Mouse (Mus musculus) CH12.LX (cell line): ENCODE results near the gene Srgn. TPM values are rescaled to one million over a fixed set of nuclear protein-coding genes. Genes with fewer than 3 reads are reported as not detected.

Experiments used
- DNase-seq: peaks from one replicate; pipeline ENCODE4 v3.0.0-alpha.2; 2013; ENCODE audit errors: extremely low read depth
- H3K27ac ChIP-seq: 2 replicates; pipeline ENCODE4 v1.5.1; 2012; ENCODE audit warnings: low read depth, mild to moderate bottlenecking, control low read depth, moderate library complexity; ENCODE audit not compliant: insufficient read depth
- H3K27me3 ChIP-seq: replicated peaks from 2 replicates; pipeline ENCODE3; 2012; ENCODE audit warnings: inconsistent platforms
- H3K36me3 ChIP-seq, 2 experiments: replicated peaks in 1 of 2; 2 replicates each; pipeline versions ENCODE3 to v1.6.1; 2012; ENCODE audit warnings: inconsistent platforms in 1 of 2, low read length in 1 of 2, mild to moderate bottlenecking in 1 of 2, mixed read lengths in 1 of 2, moderate library complexity in 1 of 2; ENCODE audit not compliant: control insufficient read depth in 1 of 2, insufficient read depth in 1 of 2
- H3K4me1 ChIP-seq, 2 experiments: 2 replicates each; pipeline ENCODE4 v1.6.1; 2012; ENCODE audit warnings: inconsistent platforms in 1 of 2, moderate library complexity in 1 of 2; ENCODE audit not compliant: insufficient read depth in 2 of 2, control insufficient read depth in 1 of 2
- H3K4me2 ChIP-seq: 2 replicates; pipeline ENCODE4 v1.6.1; 2012; ENCODE audit warnings: low read depth, mild to moderate bottlenecking, control low read depth; ENCODE audit not compliant: poor library complexity, insufficient read depth, severe bottlenecking
- H3K4me3 ChIP-seq, 3 experiments: fragments of 150-350 bp in 1 of 3; sonication (generic) in 1 of 3; replicated peaks in 1 of 3; 2 replicates each; pipeline versions ENCODE3 to v1.5.1; 2011 to 2012; ENCODE audit warnings: low read depth in 2 of 3, low read length in 2 of 3, mild to moderate bottlenecking in 2 of 3, moderate library complexity in 2 of 3, control low read depth in 1 of 3, improper control_type of control experiment in 1 of 3, inconsistent platforms in 1 of 3, mixed read lengths in 1 of 3; ENCODE audit not compliant: poor library complexity in 1 of 3
- H3K79me2 ChIP-seq: replicated peaks from 2 replicates; pipeline ENCODE4 v1.6.1; 2012; ENCODE audit warnings: mild to moderate bottlenecking, moderate library complexity; ENCODE audit not compliant: control insufficient read depth, poor library complexity, insufficient read depth, severe bottlenecking; ENCODE audit errors: extremely low read depth
- H3K9ac ChIP-seq: 2 replicates; pipeline ENCODE4 v1.6.1; 2012; ENCODE audit warnings: low read depth, mild to moderate bottlenecking, control low read depth, moderate library complexity; ENCODE audit not compliant: insufficient read depth
- H3K9me3 ChIP-seq: replicated peaks from 2 replicates; pipeline ENCODE3; 2012; ENCODE audit warnings: low read length, inconsistent platforms, mixed read lengths
- BHLHE40 ChIP-seq: IDR thresholded peaks from 2 replicates; pipeline ENCODE4 v1.6.1; 2011; ENCODE audit warnings: mild to moderate bottlenecking, low read depth, low read length, improper control_type of control experiment
- CHD1 ChIP-seq: IDR thresholded peaks from 2 replicates; pipeline ENCODE4 v1.6.1; 2012; ENCODE audit warnings: low read depth, low read length, improper control_type of control experiment, inconsistent platforms
- CHD2 ChIP-seq: IDR thresholded peaks from 2 replicates; pipeline ENCODE4 v1.6.1; 2011; ENCODE audit warnings: low read length, improper control_type of control experiment
- CTCF ChIP-seq, 2 experiments: IDR thresholded peaks in 1 of 2; conservative IDR thresholded peaks in 1 of 2; 2 replicates each; pipeline ENCODE4 v1.5.1; 2011 to 2012; ENCODE audit warnings: low read depth in 2 of 2, low read length in 2 of 2, improper control_type of control experiment in 1 of 2, inconsistent platforms in 1 of 2, mild to moderate bottlenecking in 1 of 2, moderate library complexity in 1 of 2
- ELF1 ChIP-seq: IDR thresholded peaks from 2 replicates; pipeline ENCODE4 v1.6.1; 2014; ENCODE audit warnings: low read depth, mild to moderate bottlenecking, inconsistent platforms, low read length, improper control_type of control experiment
- EP300 ChIP-seq: IDR thresholded peaks from 2 replicates; pipeline ENCODE4 v1.6.1; 2011; ENCODE audit warnings: low read length, improper control_type of control experiment
- GABPA ChIP-seq: IDR thresholded peaks from 2 replicates; pipeline ENCODE4 v1.6.1; 2012; ENCODE audit warnings: low read depth, low read length, improper control_type of control experiment, inconsistent platforms; ENCODE audit not compliant: insufficient replicate concordance
- HCFC1 ChIP-seq: IDR thresholded peaks from 2 replicates; pipeline ENCODE4 v1.6.1; 2012; ENCODE audit warnings: low read depth, mild to moderate bottlenecking, inconsistent platforms, low read length, improper control_type of control experiment
- IRF4 ChIP-seq: IDR thresholded peaks from 2 replicates; pipeline ENCODE4 v1.6.1; 2014; ENCODE audit warnings: low read depth, mild to moderate bottlenecking, inconsistent platforms, low read length, improper control_type of control experiment
- JUN ChIP-seq: IDR thresholded peaks from 2 replicates; pipeline ENCODE4 v1.6.1; 2011; ENCODE audit warnings: low read depth, mild to moderate bottlenecking, low read length, improper control_type of control experiment, moderate library complexity; ENCODE audit not compliant: insufficient read depth
- JUND ChIP-seq: conservative IDR thresholded peaks from 2 replicates; pipeline ENCODE4 v1.6.1; 2011; ENCODE audit warnings: low read depth, low read length, improper control_type of control experiment
- KAT2A ChIP-seq: IDR thresholded peaks from 2 replicates; pipeline ENCODE4 v1.6.1; 2012; ENCODE audit warnings: low read length, improper control_type of control experiment, inconsistent platforms; ENCODE audit not compliant: insufficient replicate concordance
- MAFK ChIP-seq: IDR thresholded peaks from 2 replicates; pipeline ENCODE4 v1.6.1; 2011; ENCODE audit warnings: low read length, improper control_type of control experiment; ENCODE audit not compliant: insufficient replicate concordance
- MAX ChIP-seq: IDR thresholded peaks from 2 replicates; pipeline ENCODE4 v1.6.1; 2011; ENCODE audit warnings: low read length, improper control_type of control experiment
- MAZ ChIP-seq: IDR thresholded peaks from 2 replicates; pipeline ENCODE4 v1.6.1; 2012; ENCODE audit warnings: low read depth, mild to moderate bottlenecking, inconsistent platforms, low read length, improper control_type of control experiment, moderate library complexity
- MEF2A ChIP-seq: IDR thresholded peaks from 2 replicates; pipeline ENCODE4 v1.6.1; 2014; ENCODE audit warnings: low read depth, mild to moderate bottlenecking, inconsistent platforms, low read length, improper control_type of control experiment, borderline replicate concordance
- MXI1 ChIP-seq: IDR thresholded peaks from 2 replicates; pipeline ENCODE4 v1.6.1; 2011; ENCODE audit warnings: mild to moderate bottlenecking, low read depth, low read length, improper control_type of control experiment
- NELFE ChIP-seq: IDR thresholded peaks from 2 replicates; pipeline ENCODE4 v1.6.1; 2011; ENCODE audit warnings: low read depth, low read length, improper control_type of control experiment
- NRF1 ChIP-seq: IDR thresholded peaks from 2 replicates; pipeline ENCODE4 v1.6.1; 2014; ENCODE audit warnings: low read depth, mild to moderate bottlenecking, inconsistent platforms, low read length, improper control_type of control experiment, moderate library complexity
- PAX5 ChIP-seq: IDR thresholded peaks from 2 replicates; pipeline ENCODE4 v1.6.1; 2012; ENCODE audit warnings: low read length, inconsistent platforms, mixed read lengths
- POLR2A ChIP-seq: IDR thresholded peaks from 2 replicates; pipeline ENCODE4 v1.6.1; 2011; ENCODE audit warnings: low read depth, mild to moderate bottlenecking, improper control_type of control experiment, low read length
- RAD21 ChIP-seq: IDR thresholded peaks from 2 replicates; pipeline ENCODE4 v1.6.1; 2011; ENCODE audit warnings: low read depth, mild to moderate bottlenecking, low read length, improper control_type of control experiment, moderate library complexity
- RCOR1 ChIP-seq: conservative IDR thresholded peaks from 2 replicates; pipeline ENCODE4 v1.6.1; 2012; ENCODE audit warnings: low read depth, mild to moderate bottlenecking, inconsistent platforms, low read length, improper control_type of control experiment
- SIN3A ChIP-seq: IDR thresholded peaks from 2 replicates; pipeline ENCODE4 v1.6.1; 2012; ENCODE audit warnings: low read length, improper control_type of control experiment, inconsistent platforms
- SMC3 ChIP-seq: IDR thresholded peaks from 2 replicates; pipeline ENCODE4 v1.6.1; 2011; ENCODE audit warnings: low read depth, low read length, improper control_type of control experiment
- TBP ChIP-seq: conservative IDR thresholded peaks from 2 replicates; pipeline ENCODE4 v1.6.1; 2011; ENCODE audit warnings: low read depth, low read length, improper control_type of control experiment
- TCF12 ChIP-seq: IDR thresholded peaks from 2 replicates; pipeline ENCODE4 v1.6.1; 2014; ENCODE audit warnings: low read depth, mild to moderate bottlenecking, inconsistent platforms, low read length, improper control_type of control experiment
- UBTF ChIP-seq: IDR thresholded peaks from 2 replicates; pipeline ENCODE4 v1.6.1; 2012; ENCODE audit warnings: low read depth, mild to moderate bottlenecking, inconsistent platforms, low read length, improper control_type of control experiment, moderate library complexity
- USF1 ChIP-seq: IDR thresholded peaks from 2 replicates; pipeline ENCODE4 v1.6.1; 2014; ENCODE audit warnings: low read depth, mild to moderate bottlenecking, inconsistent platforms, low read length, improper control_type of control experiment
- USF2 ChIP-seq: conservative IDR thresholded peaks from 2 replicates; pipeline ENCODE4 v1.6.1; 2011; ENCODE audit warnings: low read depth, low read length, improper control_type of control experiment
- ZC3H11A ChIP-seq: IDR thresholded peaks from 2 replicates; pipeline ENCODE4 v1.6.1; 2012; ENCODE audit warnings: low read depth, mild to moderate bottlenecking, inconsistent platforms, low read length, improper control_type of control experiment
- ZKSCAN1 ChIP-seq: IDR thresholded peaks from 2 replicates; pipeline ENCODE4 v1.6.1; 2012; ENCODE audit warnings: low read depth, inconsistent platforms, low read length, improper control_type of control experiment, borderline replicate concordance
- ZMIZ1 ChIP-seq: IDR thresholded peaks from 2 replicates; pipeline ENCODE4 v1.6.1; 2012; ENCODE audit warnings: low read depth, mild to moderate bottlenecking, inconsistent platforms, low read length, improper control_type of control experiment
- ZNF384 ChIP-seq: IDR thresholded peaks from 2 replicates; pipeline ENCODE4 v1.6.1; 2012; ENCODE audit warnings: low read depth, low read length, improper control_type of control experiment, inconsistent platforms
- dilution Hi-C: fragments of 300-500 bp; cut with MboI; formaldehyde crosslinking; loops from 2 replicates; pipeline ENCODE4 v1.14.3; 2020; ENCODE audit warnings: low sequenced_read_pairs; ENCODE audit not compliant: extremely low pct_unique_long_range_greater_than_20kb, extremely low pct_ligation_motif_present
- in situ Hi-C: fragments of 300-500 bp; cut with MboI; formaldehyde crosslinking; loops from 3 replicates; pipeline ENCODE4 v1.14.3; 2019; ENCODE audit warnings: low sequenced_read_pairs, low pct_ligation_motif_present, low pct_unique_long_range_greater_than_20kb, mixed read lengths
- polyA plus RNA-seq: library from polyadenylated mRNA; unstranded; fragments of >175 nt; gene quantifications from 2 replicates; pipeline ENCODE4 v1.2.1, GENCODE M21; 2012; ENCODE audit warnings: low read depth; ENCODE audit not compliant: insufficient read length
- total RNA-seq, 2 experiments: library from RNA; depleted of rRNA; stranded (reverse); fragments of 300-350 nt in 1 of 2; fragments of >200 nt in 1 of 2; gene quantifications; 2 replicates each; pipeline ENCODE4 v1.2.3; 2012 to 2014

Srgn gene
- total and polyA plus RNA-seq, 3 experiments = 189 to 519 (median 516) TPM

GRCm38 (mm10) chr10:62542507-62542906, 15.3 kb upstream of the Srgn start (continued):
- TF ChIP-seq RCOR1 (no peak; the same call in 1 of the 2 replicates), NELFE (peak; percentile 58; the same call in 1 of the 2 replicates), MEF2A (peak; percentile 37; the same call in 1 of the 2 replicates), IRF4 (peak; percentile 14; the same call in 1 of the 2 replicates), ELF1 (peak; percentile 37; the same call in 1 of the 2 replicates), MAX (peak; percentile 91), ZKSCAN1 (no peak), CTCF (conservative IDR thresholded peaks at IDR 0.05 in 1 of 2, IDR thresholded peaks at IDR 0.05 in 1 of 2; ENCODE audit: low read depth in 2 of 2, low read length in 2 of 2) (peak in 1 of 2 experiments; percentile 10; a peak in 1 of 4 replicates)
- TF ChIP-seq, all 38 proteins: peak for 20

- no peaks in the 10 kb centered on the region for H3K27me3 ChIP-seq
- dilution Hi-C loops (no loop called here), in situ Hi-C loops (loop anchor here (5.0 kb wide), 1 partner anchor 34 kb away; no protein-coding TSS in a partner anchor)
- peak overlapping the region; percentile 95 for H3K4me2 ChIP-seq
- H3K4me1 ChIP-seq = peaks cover 10 to 58% of the 10 kb centered on the region in 2 experiments
- no peaks in the 10 kb centered on the region for H3K79me2 ChIP-seq
- peak; percentile 89 for DNase-seq
- no peaks in the 10 kb centered on the region for H3K9me3 ChIP-seq
- H3K9ac ChIP-seq = peak overlapping the region; percentile 87
- H3K27ac ChIP-seq = peak overlapping the region; percentile 100
- H3K4me3 ChIP-seq = peak overlapping the region; percentile 38 to 67 (median 62)
- peaks cover 9 to 17% of the 10 kb centered on the region in 2 experiments for H3K36me3 ChIP-seq
- TF ChIP-seq NRF1 (peak; percentile 42; the same call in 1 of the 2 replicates), TCF12 (peak; percentile 57; the same call in 1 of the 2 replicates), MAX (peak; percentile 96), CHD2 (no peak; the same call in 1 of the 2 replicates), CHD1 (0 out of 2 replicates have a peak, but pooled peaks have one; percentile 14), CTCF (conservative IDR thresholded peaks at IDR 0.05 in 1 of 2, IDR thresholded peaks at IDR 0.05 in 1 of 2; ENCODE audit: low read depth in 2 of 2, low read length in 2 of 2) (no peak), UBTF (peak; percentile 54; the same call in 1 of the 2 replicates), PAX5 (no peak), RAD21 (no peak), EP300 (peak; percentile 70), POLR2A (peak; percentile 57), HCFC1 (peak; percentile 42), ELF1 (peak; percentile 57), BHLHE40 (peak; percentile 98), MXI1 (peak; percentile 90), MAZ (peak; percentile 59; the same call in 1 of the 2 replicates), JUN (no peak), MAFK (no peak), ZNF384 (no peak; the same call in 1 of the 2 replicates), JUND (0 out of 2 replicates have a peak, but pooled peaks have one; percentile 14), USF1 (peak; percentile 80), TBP (peak; percentile 82), RCOR1 (0 out of 2 replicates have a peak, but pooled peaks have one; percentile 59), USF2 (peak; percentile 84), IRF4 (peak; percentile 87), GABPA (no peak), MEF2A (peak; percentile 66; the same call in 1 of the 2 replicates), KAT2A (no peak), SMC3 (peak; percentile 9; the same call in 1 of the 2 replicates), NELFE (0 out of 2 replicates have a peak, but pooled peaks have one; percentile 18), ZMIZ1 (0 out of 2 replicates have a peak, but pooled peaks have one; percentile 37), SIN3A (no peak; the same call in 1 of the 2 replicates), ZKSCAN1 (no peak), ZC3H11A (no peak)
Measured at GRCm38 (mm10) chr10:62541499-62541898, 14.2 kb upstream of the Srgn start.
